Mouse (Mus musculus) frontal cortex, postnatal 25 days (tissue): ENCODE data around the gene Stxbp6.
A peak's percentile ranks its signal among the peaks of the same experiment; 100 is the strongest.
"Not testable (repeated sequence)": the region's sequence is repeated elsewhere in the genome, so short reads cannot be mapped to it uniquely, and the experiment has no call there.

Experiments used
- DNase-seq, 2 experiments: peaks; one replicate each; pipeline ENCODE4 v3.0.0; 2022; ENCODE audit warnings: low spot score in 2 of 2

Gene Stxbp6

DNA sequence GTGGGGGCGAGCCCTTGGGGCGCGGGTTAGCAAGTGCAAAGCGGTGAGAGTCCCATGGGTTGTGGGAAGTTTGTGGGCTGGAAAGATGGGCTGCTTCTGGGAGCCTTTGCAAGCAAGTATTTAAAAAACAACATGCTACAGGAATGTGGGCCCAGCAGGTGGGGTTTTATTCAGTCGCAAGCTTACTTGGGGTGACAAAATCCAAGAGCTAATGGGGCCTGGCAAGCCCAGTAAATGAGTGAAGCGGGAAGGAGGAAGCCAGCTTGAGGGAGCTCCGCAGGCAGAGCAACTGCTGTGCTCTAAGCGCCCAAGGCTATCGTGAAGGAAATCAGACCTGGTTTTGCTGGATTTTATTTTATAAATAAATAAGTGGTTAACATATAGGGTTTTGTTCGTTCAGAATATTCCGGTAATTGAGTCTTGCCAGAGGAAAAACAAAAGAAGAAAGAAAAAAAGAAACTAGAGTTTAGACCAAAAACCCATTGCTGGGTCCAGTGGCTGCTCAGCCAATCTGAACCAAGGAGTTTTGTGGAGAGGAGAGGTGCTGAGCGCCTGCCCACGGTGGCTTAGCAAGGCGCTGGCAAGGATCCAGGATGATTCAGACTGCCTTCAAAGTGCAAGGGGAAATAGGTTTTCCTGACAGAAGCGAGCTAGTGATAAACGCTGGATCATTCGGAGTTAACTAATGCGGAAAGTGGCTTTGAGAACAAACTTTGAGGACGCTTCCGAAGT is at the start of gene Stxbp6:
TSS of gene Stxbp6 (minus strand) at position 99 of the 732 bp plus-strand sequence.
- DNase-seq = peak in 1 of 2 experiments; percentile 59

DNA sequence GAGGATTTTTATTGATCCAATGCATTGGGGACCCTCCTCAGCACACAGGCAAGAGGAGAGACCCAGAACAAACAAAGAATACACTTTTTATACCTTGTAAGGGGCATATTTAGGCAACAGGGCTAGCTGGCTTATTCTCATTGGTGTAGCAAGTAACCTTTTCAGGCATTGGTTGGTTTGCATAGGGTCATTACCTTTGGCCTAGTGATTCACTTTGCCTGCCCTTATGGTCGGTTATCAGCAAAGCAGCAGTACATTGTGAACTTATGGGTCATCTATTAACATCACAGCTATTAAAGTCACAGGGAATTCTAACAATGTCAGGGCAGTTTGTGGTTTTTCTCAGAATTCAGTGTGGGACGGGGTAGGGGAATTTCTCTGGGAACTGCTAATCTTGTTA is 28.4 kb upstream of the Stxbp6 start:
- not testable (repeated sequence) for DNase-seq

GRCm38 (mm10) chr12:45093732-45094131 is 19.2 kb upstream of the Stxbp6 start:
- DNase-seq = no peak

GRCm38 (mm10) chr12:45092444-45092843 is 17.9 kb upstream of the Stxbp6 start:
- DNase-seq = no peak

DNA sequence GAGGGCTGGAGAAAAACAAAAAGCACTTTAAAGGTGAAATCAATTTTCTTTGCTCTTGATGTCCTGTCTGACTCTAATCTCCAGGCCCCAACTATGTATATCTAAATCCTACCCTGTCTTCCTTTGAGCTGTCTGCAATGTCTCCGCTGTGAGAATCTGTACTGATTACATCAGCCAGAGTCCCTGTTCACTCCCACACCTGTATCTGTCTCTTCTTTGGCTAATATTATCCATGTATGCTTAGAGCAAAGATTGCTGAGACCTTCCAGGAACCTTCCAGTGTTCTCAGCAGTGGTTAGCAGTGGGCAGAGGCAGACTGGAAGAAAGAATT is 8.6 kb upstream of the Stxbp6 start:
- DNase-seq = no peak

GRCm38 (mm10) chr12:45082379-45083144 is 8.1 kb upstream of the Stxbp6 start:
- no peak for DNase-seq

DNA sequence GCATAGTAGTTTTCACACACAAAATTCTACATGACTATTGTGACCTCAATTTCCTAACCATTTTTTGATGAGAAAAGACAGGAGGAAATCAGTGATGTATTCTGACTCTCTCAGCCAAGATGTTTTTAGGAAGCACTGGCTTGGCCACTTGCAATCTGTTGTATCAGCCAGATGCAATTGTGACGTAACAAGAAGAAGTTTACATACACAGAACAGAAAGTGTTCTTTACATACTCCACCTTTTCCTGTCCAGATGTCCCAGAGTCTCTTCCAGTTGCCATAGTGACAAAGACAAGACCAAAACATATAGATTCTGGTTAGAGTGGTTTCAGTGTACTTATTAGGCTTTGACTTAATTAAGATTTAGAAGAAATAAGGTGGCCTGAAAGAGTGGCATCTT is 7.1 kb upstream of the Stxbp6 start:
- DNase-seq = no peak

- no peak for DNase-seq
Observed at GRCm38 (mm10) chr12:45080753-45081122, 6.2 kb upstream of the Stxbp6 start.

- DNase-seq = no peak
Observed at GRCm38 (mm10) chr12:45080036-45080752, 5.7 kb upstream of the Stxbp6 start.

DNA sequence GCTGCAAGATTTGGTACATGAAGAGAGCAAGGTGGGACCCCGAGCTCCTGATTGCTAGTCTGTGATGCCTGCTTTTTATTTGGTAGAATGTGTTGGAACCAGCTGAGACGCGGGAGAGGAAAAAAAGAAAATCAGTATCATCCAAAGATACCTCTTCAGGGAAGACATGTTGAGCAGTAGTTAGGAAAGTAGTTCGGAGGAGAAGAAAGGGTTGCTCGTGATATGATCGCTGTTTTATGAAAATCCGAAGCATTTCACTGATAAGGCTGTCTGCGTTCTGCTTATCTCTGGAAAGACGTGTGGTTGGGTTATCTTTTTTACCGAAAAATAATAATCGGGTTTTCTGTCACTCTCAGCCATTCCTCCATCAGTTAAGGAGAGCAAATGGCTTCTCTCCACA is 1.1 kb upstream of the Stxbp6 start:
- no peak for DNase-seq

- DNase-seq = peak; percentile 56 to 58
Observed at GRCm38 (mm10) chr12:45074042-45074601, 387 bp downstream of the Stxbp6 start.

- DNase-seq = no peak
Observed at GRCm38 (mm10) chr12:45073331-45074041, 1.0 kb downstream of the Stxbp6 start.

GRCm38 (mm10) chr12:45072185-45072584 is 2.3 kb downstream of the Stxbp6 start:
- no peak for DNase-seq

- DNase-seq = no peak
Observed at GRCm38 (mm10) chr12:45070186-45070585, 4.3 kb downstream of the Stxbp6 start.

DNA sequence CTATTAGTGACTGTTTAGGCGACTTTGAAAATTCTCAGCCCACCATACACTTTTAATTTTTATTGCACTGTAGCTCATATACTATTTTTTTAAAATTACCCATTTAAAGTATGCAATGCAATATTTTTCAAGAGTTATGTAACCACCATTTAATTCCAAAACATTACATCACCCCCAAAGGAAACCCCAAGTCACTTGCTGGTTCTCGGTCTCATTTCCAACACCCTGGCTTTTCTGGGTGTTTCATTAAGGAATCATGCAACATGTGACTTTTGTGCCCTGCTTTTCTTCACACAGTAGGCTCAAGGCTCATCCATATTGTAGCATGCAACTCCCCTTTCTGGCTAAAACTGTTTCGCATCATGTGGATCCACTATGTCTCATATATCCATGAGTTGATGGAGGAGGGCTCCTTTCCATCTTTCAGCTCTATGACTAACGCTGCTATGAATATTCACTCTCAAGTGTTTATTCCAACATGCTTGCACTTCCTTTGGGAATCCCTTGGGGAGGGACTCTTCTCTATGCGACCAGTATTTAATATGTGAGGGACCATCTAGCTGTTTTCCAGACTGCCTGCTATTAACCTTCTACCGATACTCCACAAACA is 6.3 kb downstream of the Stxbp6 start:
- no peak for DNase-seq

DNA sequence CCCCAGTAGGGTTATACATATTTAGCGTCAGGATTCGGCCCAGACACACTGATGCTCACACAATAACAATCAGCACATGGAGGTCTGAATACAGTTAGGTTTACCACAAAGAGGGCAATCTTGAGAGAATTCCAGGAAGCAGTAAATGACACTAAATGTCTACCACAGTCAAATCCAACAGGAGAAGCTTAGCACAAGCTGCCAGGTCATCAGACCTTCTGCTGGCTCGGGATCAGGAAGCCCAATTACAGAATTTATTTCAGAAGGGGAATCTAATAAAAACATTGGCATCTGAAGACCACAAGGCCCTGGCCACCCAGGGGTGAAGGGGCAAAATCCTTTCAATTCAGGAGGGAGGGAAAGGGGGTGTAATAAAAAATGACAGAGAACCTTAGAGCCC is 6.8 kb downstream of the Stxbp6 start:
- no peak for DNase-seq

DNA sequence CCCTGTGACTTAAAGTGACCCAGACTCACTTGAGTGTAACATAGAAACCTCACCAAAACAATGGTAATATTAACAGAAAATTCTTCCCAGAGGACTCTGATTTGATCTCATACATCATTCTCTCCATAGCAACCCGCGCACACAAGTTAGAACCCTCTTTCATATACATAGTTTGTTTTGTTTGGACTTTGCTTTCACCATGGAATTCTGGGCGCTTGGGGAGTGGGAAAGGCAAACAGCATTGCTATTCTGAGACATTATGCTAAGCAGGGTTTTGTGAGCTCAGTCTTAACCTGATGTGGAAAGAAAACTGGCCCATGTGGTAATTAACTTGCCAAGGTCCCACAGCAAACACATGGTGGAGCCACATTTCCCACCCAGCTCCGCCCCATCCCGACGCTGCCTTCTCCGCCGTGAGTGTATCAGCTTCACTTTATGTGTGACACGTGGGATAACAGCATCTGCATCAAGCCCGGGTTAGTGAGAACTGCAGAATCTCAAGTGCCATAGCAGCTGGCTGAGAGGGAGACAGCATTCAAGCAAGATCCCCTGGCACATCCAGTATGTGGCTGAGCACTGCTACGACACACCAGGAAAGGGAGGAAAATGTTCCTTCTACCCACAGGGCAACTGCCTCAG is 7.3 kb downstream of the Stxbp6 start:
- DNase-seq = no peak

GRCm38 (mm10) chr12:45063606-45064005 is 10.9 kb downstream of the Stxbp6 start:
- DNase-seq = no peak

GRCm38 (mm10) chr12:45061336-45061735 is 13.2 kb downstream of the Stxbp6 start:
- DNase-seq = no peak

DNA sequence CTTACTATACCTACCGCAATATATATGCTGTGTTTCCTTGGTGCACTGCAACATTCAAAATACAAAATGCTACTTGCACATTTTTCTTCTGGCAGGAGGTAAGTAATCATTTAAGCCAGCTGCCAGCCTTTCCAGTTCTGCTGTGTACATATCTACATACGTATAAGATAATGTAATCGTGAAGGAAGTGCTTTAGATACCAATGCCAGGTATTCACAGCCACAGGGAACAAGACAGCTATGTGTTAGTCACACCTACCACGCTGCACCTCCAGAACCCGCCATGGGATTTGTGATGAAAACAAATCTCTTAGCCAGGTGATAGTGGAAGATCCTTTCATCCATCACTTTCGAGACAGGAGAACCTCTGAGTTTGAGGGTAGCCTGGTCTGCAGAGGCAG is 13.7 kb downstream of the Stxbp6 start:
- DNase-seq = no peak

DNA sequence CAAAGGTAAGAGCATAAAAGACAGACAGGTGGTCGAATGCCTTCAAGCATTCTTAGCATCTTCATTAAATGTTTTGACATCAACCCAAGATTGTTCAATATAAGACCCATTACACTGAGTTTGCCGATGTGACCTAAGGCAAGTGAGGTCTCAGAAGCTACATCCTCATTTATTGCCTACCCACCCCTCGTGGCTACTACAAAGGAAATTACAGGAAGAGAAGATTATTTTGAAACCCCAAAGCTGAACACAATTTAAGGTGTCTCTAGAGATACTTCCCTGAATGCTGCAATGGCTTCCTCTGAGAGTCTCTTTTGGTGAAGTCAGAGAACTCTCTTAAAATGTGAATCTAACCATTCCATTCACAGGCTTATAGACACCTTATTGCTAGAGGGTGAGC is 16.5 kb downstream of the Stxbp6 start:
- DNase-seq = no peak
